Mouse (Mus musculus): Measurements from ENCODE around the gene Erp44.

- no peak for TF ChIP-seq CTCF (IDR thresholded peaks at IDR 0.05; ENCODE audit: low read depth)
- no peak for TF ChIP-seq EP300 (IDR thresholded peaks at IDR 0.05; ENCODE audit: low read depth)
Measured at GRCm38 (mm10) chr4:48278757-48279497, 431 bp downstream of the Erp44 start.

Measured in liver, postnatal 0 days (tissue).